Mouse (Mus musculus): ENCODE measurements around the gene Mme. TPM values are rescaled to one million over a fixed set of nuclear protein-coding genes. Genes with fewer than 3 reads are reported as not detected.

Mme gene
- polyA plus RNA-seq, 1 experiment, result not detected

DNA sequence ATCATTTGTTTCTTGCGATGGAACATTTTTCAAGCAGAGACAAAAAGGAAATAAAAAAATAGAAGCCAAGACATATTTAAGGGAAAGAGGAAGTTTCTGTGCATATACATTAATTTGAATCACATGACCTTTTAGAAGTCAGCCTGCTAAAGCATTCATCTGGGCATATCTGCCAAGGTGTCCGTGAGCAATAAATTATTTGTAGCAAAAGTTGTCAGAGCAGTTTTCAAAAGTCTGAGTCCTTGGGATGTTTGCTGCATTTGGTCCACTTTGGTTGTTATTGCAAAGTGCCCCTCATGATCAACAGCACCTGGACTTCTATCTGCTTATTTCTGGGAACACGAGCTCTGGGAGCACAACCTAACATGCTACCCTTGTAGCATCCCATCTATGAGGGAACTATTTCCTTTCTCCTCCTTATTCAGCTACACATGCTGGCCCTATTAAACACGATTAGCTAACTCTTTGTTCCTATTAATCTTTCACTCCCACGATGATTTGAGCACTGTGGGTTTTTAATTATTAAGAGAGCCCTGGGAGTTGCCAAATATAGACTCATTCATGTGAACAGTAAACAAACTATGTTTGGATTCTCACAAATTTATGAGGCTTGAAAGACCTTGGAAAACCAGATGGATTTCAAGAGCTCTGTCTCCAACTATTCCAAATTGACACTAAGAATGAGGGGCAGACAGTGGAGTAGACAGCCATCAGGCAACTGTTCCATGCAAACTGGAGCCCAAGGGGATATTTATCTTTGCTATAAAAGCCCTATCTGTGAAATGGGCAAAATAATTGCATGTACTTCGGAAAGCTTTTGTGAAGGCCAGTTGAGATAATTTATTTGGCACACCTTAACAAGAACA lies 171.9 kb downstream of the Mme start:
- TF ChIP-seq GATA1 (IDR thresholded peaks at IDR 0.05; ENCODE audit: low read length), result no peak

GRCm38 (mm10) chr3:63417284-63417683 lies 175.9 kb downstream of the Mme start:
- no peak for TF ChIP-seq GATA1 (IDR thresholded peaks at IDR 0.05; ENCODE audit: low read length)

- no peak for TF ChIP-seq GATA1 (IDR thresholded peaks at IDR 0.05; ENCODE audit: low read length)
Measured at GRCm38 (mm10) chr3:63417758-63418157, 176.4 kb downstream of the Mme start.

GRCm38 (mm10) chr3:63423552-63423951 lies 182.2 kb downstream of the Mme start:
- no peak for TF ChIP-seq GATA1 (IDR thresholded peaks at IDR 0.05; ENCODE audit: low read length)

Other genes with a start within 250 kb of the Mme start
- gene Gm34302, start 242.3 kb downstream of the Mme start, polyA plus RNA-seq (2012), result not detected in 2 replicates

Data from G1E-ER4 (cell line).